Mouse (Mus musculus) limb, embryonic 14.5 days (tissue): ENCODE data around the gene Fam107b. TPM values are rescaled to one million over a fixed set of nuclear protein-coding genes. Genes with fewer than 3 reads are reported as not detected.

Experiments used
- ATAC-seq: fragments of 200-750 bp; cut with Nextera tagmentation; 2 replicates; pipeline ENCODE4 v1.8.0; 2017; ENCODE audit warnings: low read depth, moderate number of reproducible peaks, moderate TSS enrichment; ENCODE audit not compliant: low FRiP score
- DNase-seq: peaks from one replicate; pipeline ENCODE4 v3.0.0-alpha.2; 2015; ENCODE audit warnings: low spot score
- H3K27ac ChIP-seq: fragments of 300-500 bp; sonication (generic); replicated peaks from 2 replicates; pipeline ENCODE4 v1.5.1; 2014; ENCODE audit warnings: low read depth, mild to moderate bottlenecking, low read length, moderate library complexity, mixed read lengths
- H3K27me3 ChIP-seq: fragments of 300-500 bp; sonication (generic); 2 replicates; pipeline ENCODE4 v1.6.1; 2014; ENCODE audit warnings: low read length, mixed read lengths; ENCODE audit not compliant: control insufficient read depth, insufficient read depth
- H3K36me3 ChIP-seq: fragments of 300-500 bp; sonication (generic); 2 replicates; pipeline ENCODE4 v1.6.1; 2014; ENCODE audit warnings: mild to moderate bottlenecking, low read length, moderate library complexity, mixed read lengths; ENCODE audit not compliant: control insufficient read depth, insufficient read depth
- H3K4me1 ChIP-seq: fragments of 300-500 bp; sonication (generic); 2 replicates; pipeline ENCODE4 v1.6.1; 2014; ENCODE audit warnings: antibody characterized with exemption, low read length, mixed read lengths; ENCODE audit not compliant: control insufficient read depth, insufficient read depth
- H3K4me2 ChIP-seq: fragments of 300-500 bp; sonication (generic); replicated peaks from 2 replicates; pipeline ENCODE4 v1.6.1; 2014; ENCODE audit warnings: low read depth, mild to moderate bottlenecking, low read length, moderate library complexity; ENCODE audit not compliant: severe bottlenecking
- H3K4me3 ChIP-seq: fragments of 300-500 bp; sonication (generic); replicated peaks from 2 replicates; pipeline ENCODE4 v1.5.1; 2014; ENCODE audit warnings: low read length
- H3K9ac ChIP-seq: fragments of 300-500 bp; sonication (generic); 2 replicates; pipeline ENCODE4 v1.6.1; 2014; ENCODE audit warnings: mild to moderate bottlenecking, low read depth, low read length, moderate library complexity; ENCODE audit not compliant: severe bottlenecking
- H3K9me3 ChIP-seq: fragments of 300-500 bp; sonication (generic); 2 replicates; pipeline ENCODE4 v1.6.1; 2016; ENCODE audit warnings: low read length; ENCODE audit not compliant: control insufficient read depth
- POLR2A ChIP-seq: fragments of 200-500 bp; IDR thresholded peaks from 2 replicates; pipeline ENCODE4 v1.8.0; 2012; ENCODE audit warnings: inconsistent platforms, mild to moderate bottlenecking, moderate library complexity, borderline replicate concordance; ENCODE audit not compliant: insufficient read depth, insufficient read length; ENCODE audit errors: extremely low read depth
- WGBS: fragments of 180-500 bp; shearing (Covaris S2); extraction: QIAGEN DNeasy Blood & Tissue Kit; methylation state at CpG from one replicate; pipeline ENCODE4 v1.1.7; 2014; 5-methylcytosine and 5-hydroxymethylcytosine counted together
- polyA plus RNA-seq, 2 experiments: library from polyadenylated mRNA; depleted of rRNA in 1 of 2; stranded (reverse) in 1 of 2; unstranded in 1 of 2; fragments of >200 nt; fragmentation: Nextera tagmentation in 1 of 2; extraction: Ambion mirVana in 1 of 2; gene quantifications; 2 replicates each; pipeline versions ENCODE4 v1.2.1 to v1.2.3; 2012 to 2014

Fam107b gene
- polyA plus RNA-seq, 2 experiments = 26.1 to 43.6 TPM

GRCm38 (mm10) chr2:3636771-3637170 lies 66.5 kb downstream of the Fam107b start:
- H3K4me3 ChIP-seq = no peak overlapping the region
- H3K4me2 ChIP-seq = no peak overlapping the region
- 78% methylated on average over 5 of the region's 5 CpGs for WGBS
- H3K9ac ChIP-seq = no peak overlapping the region
- DNase-seq = no peak
- H3K4me1 ChIP-seq = no peaks in the 10 kb centered on the region
- no peak for TF ChIP-seq POLR2A
- no peaks in the 10 kb centered on the region for H3K9me3 ChIP-seq
- no peak overlapping the region for H3K27ac ChIP-seq
- ATAC-seq = no peak
- H3K27me3 ChIP-seq = no peaks in the 10 kb centered on the region
- no peaks in the 10 kb centered on the region for H3K36me3 ChIP-seq

GRCm38 (mm10) chr2:3641001-3641770 lies 70.9 kb downstream of the Fam107b start:
- ATAC-seq = no peak
- no peak overlapping the region for H3K27ac ChIP-seq
- DNase-seq = peak; percentile 2
- 78% methylated on average over 9 of the region's 9 CpGs for WGBS
- no peaks in the 10 kb centered on the region for H3K36me3 ChIP-seq
- H3K9me3 ChIP-seq = no peaks in the 10 kb centered on the region
- no peak overlapping the region for H3K4me3 ChIP-seq
- TF ChIP-seq POLR2A = no peak
- no peaks in the 10 kb centered on the region for H3K4me1 ChIP-seq
- H3K4me2 ChIP-seq = no peak overlapping the region
- no peak overlapping the region for H3K9ac ChIP-seq
- no peaks in the 10 kb centered on the region for H3K27me3 ChIP-seq

GRCm38 (mm10) chr2:3642949-3643348 lies 72.7 kb downstream of the Fam107b start:
- ATAC-seq (no peak), DNase-seq (no peak)
- no peak overlapping the region for H3K4me3 ChIP-seq
- no peak overlapping the region for H3K9ac ChIP-seq
- H3K27ac ChIP-seq = no peak overlapping the region
- H3K36me3 ChIP-seq = no peaks in the 10 kb centered on the region
- no peaks in the 10 kb centered on the region for H3K27me3 ChIP-seq
- no peak for TF ChIP-seq POLR2A
- no peaks in the 10 kb centered on the region for H3K4me1 ChIP-seq
- H3K4me2 ChIP-seq = no peak overlapping the region
- H3K9me3 ChIP-seq = no peaks in the 10 kb centered on the region

GRCm38 (mm10) chr2:3645741-3646140 lies 75.5 kb downstream of the Fam107b start:
- Histone ChIP-seq H3K27me3 (no peaks in the 10 kb centered on the region), H3K4me2 (no peak overlapping the region), H3K36me3 (no peaks in the 10 kb centered on the region), H3K4me1 (no peaks in the 10 kb centered on the region), H3K27ac (no peak overlapping the region), H3K4me3 (no peak overlapping the region), H3K9ac (no peak overlapping the region), H3K9me3 (no peaks in the 10 kb centered on the region)
- ATAC-seq (no peak), DNase-seq (no peak)
- WGBS = 87% methylated on average over 4 of the region's 4 CpGs
- TF ChIP-seq POLR2A = no peak

- ATAC-seq = no peak
- Histone ChIP-seq H3K4me2 (no peak overlapping the region), H3K9ac (no peak overlapping the region), H3K36me3 (no peaks in the 10 kb centered on the region), H3K27me3 (no peaks in the 10 kb centered on the region), H3K4me3 (no peak overlapping the region), H3K27ac (no peak overlapping the region), H3K4me1 (no peaks in the 10 kb centered on the region), H3K9me3 (no peaks in the 10 kb centered on the region)
- no peak for DNase-seq
- no peak for TF ChIP-seq POLR2A
- WGBS = 74% methylated on average over 5 of the region's 5 CpGs
Measured at GRCm38 (mm10) chr2:3649171-3649570, 78.9 kb downstream of the Fam107b start.
